Mouse (Mus musculus): ENCODE data around the gene Olfr1532-ps1. TPM values are rescaled to one million over a fixed set of nuclear protein-coding genes. Genes with fewer than 3 reads are reported as not detected.
"Not testable (repeated sequence)": the region's sequence is repeated elsewhere in the genome, so short reads cannot be mapped to it uniquely, and the experiment has no call there.

The Olfr1532-ps1 gene
- total RNA-seq (2014; rRNA removed): not detected in 2 replicates
- polyA plus RNA-seq (2015; fragmentation: Nextera tagmentation; extraction: Ambion mirVana): not detected in 2 replicates

DNA sequence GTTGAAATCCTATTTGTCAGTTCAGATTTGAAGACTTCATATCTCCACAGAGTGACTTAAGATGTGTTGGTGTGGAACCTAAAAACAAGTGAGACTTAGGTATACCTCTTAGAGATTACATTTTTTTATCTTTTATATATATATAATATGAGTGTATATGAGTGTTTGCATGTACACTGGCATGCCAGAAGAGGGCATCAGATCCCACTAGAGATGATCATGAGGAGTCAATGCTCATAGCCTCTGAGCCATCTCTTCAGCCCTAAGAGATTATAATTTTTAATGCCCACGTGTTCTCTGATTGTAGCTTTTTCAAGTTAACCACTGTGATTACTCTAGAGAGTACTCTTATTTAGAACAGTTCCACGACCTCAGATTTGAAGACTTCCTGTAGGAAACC, at the start of gene Olfr1532-ps1:
Gene Olfr1532-ps1 (plus strand): TSS at position 326 of the 400 bp plus-strand sequence.
- Histone ChIP-seq H3K4me2 (ENCODE audit: low read depth, low read length, poor library complexity, severe bottlenecking) (no peak within 1 kb of the TSS), H3K9ac (replicated peaks; ENCODE audit: low read length, poor library complexity, severe bottlenecking) (no peak within 1 kb of the TSS), H3K27me3 (ENCODE audit: insufficient read depth, low read length) (no peaks in the 10 kb centered on the region), H3K4me1 (ENCODE audit: insufficient read depth, low read length) (no peaks in the 10 kb centered on the region), H3K4me3 (ENCODE audit: low read depth, low read length) (no peak within 1 kb of the TSS), H3K9me3 (ENCODE audit: low read length) (no peaks in the 10 kb centered on the region), H3K27ac (ENCODE audit: low read depth, low read length) (no peak within 1 kb of the TSS), H3K36me3 (ENCODE audit: insufficient read depth, low read length) (no peaks in the 10 kb centered on the region)
- no peak for TF ChIP-seq CTCF (IDR thresholded peaks at IDR 0.05)
- DNase-seq (ENCODE audit: low spot score): no peak
- ATAC-seq (ENCODE audit: low FRiP score): no peak
- 65% methylated on average over 2 of the region's 2 CpGs for WGBS

DNA sequence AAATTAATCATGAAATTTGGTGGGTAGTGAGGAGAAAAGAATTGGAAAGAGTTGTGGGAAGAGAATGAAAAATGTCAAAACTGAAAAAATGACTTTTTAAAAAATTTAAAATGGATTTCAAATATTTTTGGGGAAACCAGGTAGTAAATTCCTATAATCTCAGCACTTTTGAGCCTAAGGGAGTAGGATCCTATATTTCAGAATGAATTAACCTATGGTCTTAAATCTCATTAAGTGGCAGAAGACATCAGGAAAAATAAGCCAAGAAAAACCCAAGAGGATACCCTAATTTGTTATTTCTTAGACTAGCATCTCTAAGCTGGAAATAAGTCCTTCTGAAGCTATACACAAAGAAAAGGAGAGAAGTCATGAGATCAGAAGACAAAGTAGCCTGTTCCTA, 44.9 kb upstream of the Olfr1532-ps1 start, which contains the start of gene Olfr704:
Gene Olfr704 (plus strand): TSS at position 301 of the 400 bp plus-strand sequence.
- H3K4me1 ChIP-seq (ENCODE audit: insufficient read depth, low read length): no peaks in the 10 kb centered on the region
- DNase-seq (ENCODE audit: low spot score) (no peak), ATAC-seq (ENCODE audit: low FRiP score) (no peak)
- no peaks in the 10 kb centered on the region for H3K27me3 ChIP-seq (ENCODE audit: insufficient read depth, low read length)
- no peak within 1 kb of the TSS for H3K4me3 ChIP-seq (ENCODE audit: low read depth, low read length)
- no peak within 1 kb of the TSS for H3K4me2 ChIP-seq (ENCODE audit: low read depth, low read length, poor library complexity, severe bottlenecking)
- no peak within 1 kb of the TSS for H3K9ac ChIP-seq (replicated peaks; ENCODE audit: low read length, poor library complexity, severe bottlenecking)
- H3K27ac ChIP-seq (ENCODE audit: low read depth, low read length): no peak within 1 kb of the TSS
- no peaks in the 10 kb centered on the region for H3K9me3 ChIP-seq (ENCODE audit: low read length)
- TF ChIP-seq CTCF (IDR thresholded peaks at IDR 0.05): no peak
- H3K36me3 ChIP-seq (ENCODE audit: insufficient read depth, low read length): no peaks in the 10 kb centered on the region

DNA sequence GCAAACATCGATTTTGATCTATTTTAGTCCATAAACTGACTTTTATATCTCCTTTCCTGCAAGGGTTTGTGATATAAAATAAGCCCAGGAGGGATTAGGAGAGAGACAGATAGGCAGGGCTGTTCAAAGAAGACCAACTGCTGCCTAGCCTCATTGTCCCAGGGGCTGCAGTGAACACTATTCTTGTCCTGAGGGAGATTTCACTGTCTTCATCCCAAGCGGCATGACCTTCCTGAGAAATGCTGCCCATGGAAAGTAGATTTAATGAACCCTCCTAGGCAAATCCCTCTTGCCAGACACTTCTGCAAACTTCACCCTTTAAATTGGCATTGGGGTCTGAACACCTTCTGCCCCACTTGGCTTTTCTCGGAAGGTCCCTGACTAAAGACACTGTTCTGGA, 31.0 kb upstream of the Olfr1532-ps1 start, which contains the start of gene Olfr705:
Gene Olfr705 (minus strand): TSS at position 101 of the 400 bp plus-strand sequence.
- WGBS: 84% methylated on average over 3 of the region's 3 CpGs
- no peak for DNase-seq (ENCODE audit: low spot score)
- Histone ChIP-seq H3K9me3 (ENCODE audit: low read length) (no peaks in the 10 kb centered on the region), H3K36me3 (ENCODE audit: insufficient read depth, low read length) (no peaks in the 10 kb centered on the region), H3K4me3 (ENCODE audit: low read depth, low read length) (no peak within 1 kb of the TSS), H3K9ac (replicated peaks; ENCODE audit: low read length, poor library complexity, severe bottlenecking) (no peak within 1 kb of the TSS), H3K27ac (ENCODE audit: low read depth, low read length) (no peak within 1 kb of the TSS), H3K27me3 (ENCODE audit: insufficient read depth, low read length) (no peaks in the 10 kb centered on the region), H3K4me2 (ENCODE audit: low read depth, low read length, poor library complexity, severe bottlenecking) (no peak within 1 kb of the TSS), H3K4me1 (ENCODE audit: insufficient read depth, low read length) (no peaks in the 10 kb centered on the region)
- no peak for TF ChIP-seq CTCF (IDR thresholded peaks at IDR 0.05)
- no peak for ATAC-seq (ENCODE audit: low FRiP score)

DNA sequence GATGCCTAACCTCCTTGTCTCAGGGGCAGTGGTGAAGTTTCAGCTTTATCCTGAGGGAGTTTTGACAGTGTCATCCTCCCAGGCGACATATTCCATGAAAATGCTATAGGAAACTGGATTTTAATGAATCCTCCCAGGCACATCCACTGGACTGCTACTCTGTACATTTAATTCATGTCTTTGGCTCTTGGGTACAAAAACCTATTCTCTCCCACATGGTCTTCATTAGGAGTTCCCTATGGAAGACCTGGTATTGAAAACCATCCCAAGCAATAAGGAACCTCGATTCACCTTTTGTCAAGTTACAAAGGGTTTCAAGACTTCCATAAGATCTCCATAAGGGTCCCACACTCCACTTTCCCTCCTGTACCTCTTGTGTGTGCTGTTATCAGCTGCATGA, 19.7 kb upstream of the Olfr1532-ps1 start, which contains the start of gene Olfr706:
Gene Olfr706 (minus strand): TSS at position 101 of the 400 bp plus-strand sequence.
- 79% methylated on average over 2 of the region's 2 CpGs for WGBS

DNA sequence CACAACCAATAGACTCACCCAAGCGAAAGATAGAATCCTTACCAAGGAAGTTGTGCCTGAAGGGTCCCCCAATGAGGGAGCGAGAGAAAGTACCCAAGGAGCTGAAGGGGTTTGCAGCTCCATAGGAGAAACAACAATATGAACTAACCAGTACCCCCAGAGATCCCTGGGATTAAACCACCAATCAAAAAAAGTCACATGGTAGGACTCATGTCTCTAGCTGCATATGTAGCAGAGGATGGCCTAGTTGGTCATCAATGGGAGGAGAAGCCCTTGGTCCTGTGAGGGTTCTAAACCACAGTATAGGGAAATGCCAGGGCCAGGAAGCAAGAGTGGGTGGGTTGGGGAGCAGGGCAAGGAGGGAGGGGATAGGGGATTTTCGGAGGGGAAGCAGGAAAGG, 6.7 kb upstream of the Olfr1532-ps1 start, which contains the start of gene Olfr707:
Gene Olfr707 (minus strand): TSS at position 101 of the 400 bp plus-strand sequence.
- not testable (repeated sequence) for DNase-seq (ENCODE audit: low spot score); H3K27ac ChIP-seq (ENCODE audit: low read depth, low read length); ATAC-seq (ENCODE audit: low FRiP score); H3K4me3 ChIP-seq (ENCODE audit: low read depth, low read length); H3K9ac ChIP-seq (replicated peaks; ENCODE audit: low read length, poor library complexity, severe bottlenecking); H3K9me3 ChIP-seq (ENCODE audit: low read length); H3K4me1 ChIP-seq (ENCODE audit: insufficient read depth, low read length); H3K36me3 ChIP-seq (ENCODE audit: insufficient read depth, low read length); H3K4me2 ChIP-seq (ENCODE audit: low read depth, low read length, poor library complexity, severe bottlenecking); H3K27me3 ChIP-seq (ENCODE audit: insufficient read depth, low read length)
- 80% methylated on average over 3 of the region's 3 CpGs for WGBS

More for the DNA sequence above, 19.7 kb upstream of the Olfr1532-ps1 start, which contains the start of gene Olfr706:
- Histone ChIP-seq H3K4me1 (ENCODE audit: insufficient read depth, low read length) (no peaks in the 10 kb centered on the region), H3K36me3 (ENCODE audit: insufficient read depth, low read length) (no peaks in the 10 kb centered on the region), H3K27ac (ENCODE audit: low read depth, low read length) (no peak within 1 kb of the TSS), H3K27me3 (ENCODE audit: insufficient read depth, low read length) (no peaks in the 10 kb centered on the region), H3K9ac (replicated peaks; ENCODE audit: low read length, poor library complexity, severe bottlenecking) (no peak within 1 kb of the TSS), H3K9me3 (ENCODE audit: low read length) (no peaks in the 10 kb centered on the region), H3K4me3 (ENCODE audit: low read depth, low read length) (no peak within 1 kb of the TSS), H3K4me2 (ENCODE audit: low read depth, low read length, poor library complexity, severe bottlenecking) (no peak within 1 kb of the TSS)
- no peak for DNase-seq (ENCODE audit: low spot score)
- ATAC-seq (ENCODE audit: low FRiP score): no peak
- no peak for TF ChIP-seq CTCF (IDR thresholded peaks at IDR 0.05)

DNA sequence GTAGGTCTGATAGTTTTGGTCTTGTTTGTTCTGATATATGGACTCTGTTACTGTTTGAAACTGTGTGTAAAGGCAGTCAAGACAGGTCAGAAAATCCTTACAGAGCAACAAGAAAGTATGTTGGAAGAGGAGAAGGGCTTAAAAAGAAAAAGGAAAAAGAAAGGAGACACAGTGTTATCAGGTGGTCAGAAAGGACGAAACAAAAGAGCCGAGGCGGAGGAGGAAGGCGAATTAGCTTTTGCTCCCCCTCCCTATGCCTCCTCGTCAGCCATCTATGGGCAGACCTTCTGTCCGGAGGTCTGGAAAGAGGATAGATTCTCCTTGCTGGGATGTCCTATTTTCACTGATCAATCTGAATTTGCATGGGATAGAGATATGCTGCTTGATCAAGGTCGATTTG, 13.2 kb downstream of the Olfr1532-ps1 start:
- not testable (repeated sequence) for H3K4me3 ChIP-seq (ENCODE audit: low read depth, low read length); H3K27ac ChIP-seq (ENCODE audit: low read depth, low read length); H3K4me1 ChIP-seq (ENCODE audit: insufficient read depth, low read length); H3K27me3 ChIP-seq (ENCODE audit: insufficient read depth, low read length); H3K9ac ChIP-seq (replicated peaks; ENCODE audit: low read length, poor library complexity, severe bottlenecking); H3K36me3 ChIP-seq (ENCODE audit: insufficient read depth, low read length); ATAC-seq (ENCODE audit: low FRiP score); H3K4me2 ChIP-seq (ENCODE audit: low read depth, low read length, poor library complexity, severe bottlenecking); H3K9me3 ChIP-seq (ENCODE audit: low read length); DNase-seq (ENCODE audit: low spot score)
- WGBS: 91% methylated on average over 6 of the region's 7 CpGs
